Mouse (Mus musculus): ENCODE data around the gene Bpi.

The Bpi gene

DNA sequence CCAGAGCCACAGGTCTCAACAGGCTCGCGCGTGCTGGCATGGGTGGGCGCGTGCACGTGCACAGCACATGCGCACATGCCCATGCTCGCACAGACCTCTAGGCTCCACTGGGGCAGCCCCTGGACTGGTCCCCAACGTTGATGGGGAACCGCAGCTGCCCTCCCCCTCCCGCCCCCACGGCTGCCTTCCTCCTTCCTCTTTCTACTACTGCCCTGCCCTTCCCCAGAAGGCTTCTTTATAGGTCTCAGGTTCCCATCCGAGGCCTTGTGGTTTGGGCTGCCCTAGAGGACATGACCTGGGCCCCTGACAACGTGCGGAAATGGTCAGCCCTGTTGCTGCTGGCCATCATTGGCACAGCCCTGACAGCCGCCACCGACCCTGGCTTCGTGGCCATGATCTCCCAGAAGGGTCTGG lies at the start of gene Bpi:
Gene Bpi, plus strand, starts transcription at position 90 of the 414 bp plus-strand sequence.
- no peak for DNase-seq (ENCODE audit: low spot score)

DNA sequence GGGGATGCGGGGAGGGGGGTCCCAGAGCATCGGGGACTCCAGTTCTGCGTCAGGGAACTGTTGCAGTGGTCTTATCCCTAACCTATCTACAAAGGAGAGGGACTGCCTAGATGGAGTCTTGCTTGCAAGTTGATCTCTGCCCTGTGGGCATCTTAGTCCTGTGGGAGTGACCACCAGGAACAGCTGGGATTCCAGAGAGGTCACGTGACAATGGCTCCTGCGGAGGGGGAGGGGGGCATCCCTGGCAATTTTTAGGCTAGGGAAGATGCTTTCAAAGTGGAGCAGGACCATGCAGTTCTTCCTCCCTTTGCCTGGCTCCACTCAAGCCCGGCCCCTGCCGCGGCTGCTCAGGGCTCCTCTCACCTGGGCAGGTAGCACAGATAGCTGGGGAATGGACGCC lies 48.1 kb upstream of the Bpi start:
- DNase-seq (ENCODE audit: low spot score), result no peak

DNA sequence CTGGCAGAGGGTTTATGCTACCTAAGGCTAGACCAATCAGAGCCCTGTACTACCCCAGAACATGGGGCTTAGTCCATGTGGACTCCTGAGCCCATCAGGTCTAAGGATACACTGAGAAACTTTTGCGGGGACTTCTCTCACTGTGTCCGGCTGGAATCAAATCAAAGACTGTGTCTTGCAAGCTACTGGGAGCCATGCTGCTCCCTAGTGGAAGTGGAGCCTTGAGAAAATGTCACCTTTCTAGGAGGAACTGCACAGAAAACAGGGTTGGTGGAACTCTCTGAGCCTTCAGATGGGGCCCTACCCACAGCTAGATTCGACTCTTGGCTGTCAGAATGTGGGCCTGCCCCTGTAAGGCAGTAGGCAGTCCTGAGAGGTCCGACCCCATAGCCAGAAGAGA lies 47.4 kb upstream of the Bpi start:
- no peak for DNase-seq (ENCODE audit: low spot score)

GRCm38 (mm10) chr2:158210958-158211357 lies 46.9 kb upstream of the Bpi start:
- no peak for DNase-seq (ENCODE audit: low spot score)

DNA sequence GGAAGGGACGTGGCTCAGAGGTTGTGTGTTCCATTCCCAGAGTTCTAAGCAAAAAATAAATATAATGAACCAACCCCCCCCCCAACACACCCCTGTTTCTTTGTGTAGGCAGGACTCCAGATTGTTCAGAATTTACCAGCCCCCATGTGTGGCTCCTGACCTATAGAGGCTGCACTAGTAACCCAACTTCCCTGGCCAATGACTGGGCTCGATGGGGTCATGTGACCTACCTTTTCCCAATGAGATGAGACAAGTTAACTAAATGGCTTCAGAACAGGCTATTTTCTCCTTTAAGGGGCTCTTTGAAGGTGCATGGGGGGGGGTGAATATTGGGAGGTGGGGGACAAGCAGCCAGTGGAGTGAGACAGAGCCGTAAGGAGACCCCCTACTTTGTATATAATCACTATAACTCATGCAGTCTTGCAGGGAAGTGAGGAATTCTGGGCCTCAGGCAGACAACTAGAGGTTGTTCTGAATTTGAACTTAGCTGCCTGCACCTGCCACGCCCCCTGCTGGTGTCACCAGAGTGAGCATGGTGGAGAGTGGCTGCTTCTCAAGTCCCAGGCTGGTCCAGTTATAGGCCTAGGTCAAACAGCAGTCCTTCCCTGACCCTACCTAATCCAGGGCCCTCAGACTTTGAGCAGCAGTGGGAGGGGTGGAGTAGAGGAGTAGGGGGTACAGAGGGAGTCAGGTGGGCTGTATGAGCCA lies 46.0 kb upstream of the Bpi start:
- DNase-seq (ENCODE audit: low spot score), result no peak

DNA sequence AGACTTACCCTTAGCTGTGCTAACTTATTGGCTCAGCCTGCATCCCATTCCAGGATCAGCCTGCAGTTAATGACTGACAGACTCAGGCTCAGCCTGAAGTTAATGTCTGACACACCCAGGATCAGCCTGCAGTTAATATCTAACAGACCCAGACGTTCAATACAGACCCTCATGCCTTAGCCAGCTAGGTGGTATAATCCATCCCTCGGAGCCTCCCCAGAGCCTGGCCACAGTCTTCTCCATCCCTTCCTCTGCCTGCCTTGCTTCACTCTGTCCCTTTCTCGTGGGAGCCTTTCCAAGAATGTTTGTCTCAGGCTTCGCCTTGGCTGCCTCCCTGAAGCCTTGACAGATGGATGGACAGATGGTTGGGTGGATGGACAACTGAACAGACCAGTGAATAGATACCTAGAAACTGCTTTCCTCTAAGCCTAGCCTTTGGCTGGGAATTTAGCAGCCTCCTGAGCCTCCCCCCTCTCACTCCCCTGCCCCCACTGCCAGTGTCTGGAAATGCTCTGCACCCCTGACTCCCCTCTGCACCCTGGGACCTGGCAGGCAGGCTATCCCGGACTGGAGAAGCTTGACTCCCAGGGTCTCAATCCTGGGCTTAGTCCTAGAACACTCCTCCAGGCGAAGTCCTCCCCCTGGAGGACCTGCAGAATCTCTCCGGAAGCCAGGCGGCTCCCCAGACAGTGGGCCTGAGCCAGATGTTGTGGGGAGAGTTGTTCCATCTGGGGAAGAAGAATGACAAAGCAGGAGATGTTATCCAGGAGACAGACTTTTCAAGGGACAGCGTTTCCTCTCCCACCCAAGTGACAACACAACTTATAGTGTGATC lies 42.4 kb upstream of the Bpi start:
- DNase-seq (ENCODE audit: low spot score), result no peak

- DNase-seq (ENCODE audit: low spot score), result no peak
Measured at GRCm38 (mm10) chr2:158216510-158216909, 41.4 kb upstream of the Bpi start.

DNA sequence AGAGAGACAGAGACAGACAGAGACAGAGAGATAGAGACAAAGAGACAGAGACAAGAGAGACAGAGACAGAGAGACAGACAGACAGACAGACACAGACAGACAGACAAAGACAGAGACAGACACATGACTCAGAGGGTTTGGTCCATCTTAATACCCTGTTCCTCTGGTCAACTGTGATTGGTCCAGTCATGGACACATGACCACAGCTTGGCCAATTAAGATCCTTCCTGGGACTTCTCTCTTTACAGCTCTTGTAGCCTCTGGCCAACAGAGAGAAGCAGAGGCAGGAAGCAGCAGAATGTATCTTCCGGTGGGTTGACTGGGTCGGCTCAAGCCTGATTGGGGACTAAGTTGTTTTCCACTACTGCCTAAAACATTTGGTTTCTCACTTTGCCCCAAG lies 38.3 kb upstream of the Bpi start:
- DNase-seq (ENCODE audit: low spot score), result no peak

DNA sequence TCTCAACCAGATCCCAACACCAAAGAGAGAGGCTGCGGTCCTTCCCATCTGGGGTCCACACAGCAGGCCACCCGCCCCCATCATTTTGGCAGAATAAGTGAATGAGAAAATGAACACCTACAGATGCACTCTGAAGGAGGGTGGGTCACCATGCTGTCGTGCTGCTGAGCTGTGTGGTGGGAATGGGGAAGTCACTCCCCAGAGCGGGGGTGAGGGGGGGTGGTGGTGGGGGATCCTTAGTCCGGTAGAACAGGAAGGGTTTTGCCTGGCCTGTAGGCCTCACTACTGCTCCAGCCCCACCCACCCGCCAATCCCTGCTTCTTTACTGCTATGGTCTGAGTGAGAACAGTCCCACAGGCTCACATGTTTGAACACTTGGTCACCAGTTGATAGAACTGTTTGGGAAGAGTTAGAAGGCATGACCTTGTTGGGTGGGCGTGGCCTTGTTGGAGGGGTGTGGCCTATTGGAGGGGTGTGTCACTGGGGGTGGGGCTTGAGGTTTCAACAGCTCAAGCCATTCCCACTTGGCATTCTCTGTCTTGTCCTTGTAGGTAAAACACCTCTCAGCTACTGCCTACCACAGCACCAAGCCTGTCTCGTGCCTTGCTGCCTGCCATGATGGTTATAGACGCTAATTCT lies 36.3 kb upstream of the Bpi start:
- DNase-seq (ENCODE audit: low spot score), result no peak

DNA sequence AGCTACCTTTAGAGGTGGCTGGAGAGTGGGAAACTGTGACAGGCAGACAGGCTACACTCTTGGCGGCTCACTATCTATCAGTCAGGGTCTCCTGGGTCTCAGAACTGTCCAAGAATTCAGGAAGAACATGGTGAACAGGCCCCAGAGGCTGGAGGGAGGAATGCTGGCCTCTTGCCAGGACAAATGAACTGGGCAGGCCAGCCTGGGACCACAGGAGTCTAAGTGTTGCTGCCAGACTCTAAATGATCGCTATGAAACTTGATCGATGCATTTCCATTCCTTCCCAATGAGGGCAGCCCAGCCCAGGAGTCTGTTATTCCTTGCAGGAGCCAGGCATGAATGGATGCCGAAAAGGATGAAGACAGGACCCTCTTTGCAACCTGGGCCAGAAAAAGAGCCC lies 35.2 kb upstream of the Bpi start:
- no peak for DNase-seq (ENCODE audit: low spot score)

GRCm38 (mm10) chr2:158223497-158223896 lies 34.4 kb upstream of the Bpi start:
- no peak for DNase-seq (ENCODE audit: low spot score)

DNA sequence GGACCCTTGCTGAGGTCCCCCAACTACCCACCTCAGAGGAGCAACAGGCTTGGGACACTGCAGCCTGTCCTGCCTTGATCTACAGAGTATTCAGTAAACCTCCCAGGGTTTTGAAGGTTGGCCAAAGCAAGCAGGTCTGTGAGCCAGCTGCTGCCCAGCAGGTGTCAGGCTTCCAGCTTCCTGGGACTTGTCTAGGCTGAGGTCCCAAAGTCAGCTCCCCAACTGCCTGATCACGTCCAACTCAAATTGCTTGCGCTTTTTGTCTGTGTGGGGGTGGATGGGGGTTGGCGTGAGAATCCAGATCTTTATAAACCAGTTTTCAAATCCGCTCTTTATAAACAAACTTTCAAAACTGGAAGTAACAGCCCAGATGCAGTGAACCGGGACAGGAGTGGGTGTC lies 32.6 kb upstream of the Bpi start:
- DNase-seq (ENCODE audit: low spot score), result peak; percentile 38

DNA sequence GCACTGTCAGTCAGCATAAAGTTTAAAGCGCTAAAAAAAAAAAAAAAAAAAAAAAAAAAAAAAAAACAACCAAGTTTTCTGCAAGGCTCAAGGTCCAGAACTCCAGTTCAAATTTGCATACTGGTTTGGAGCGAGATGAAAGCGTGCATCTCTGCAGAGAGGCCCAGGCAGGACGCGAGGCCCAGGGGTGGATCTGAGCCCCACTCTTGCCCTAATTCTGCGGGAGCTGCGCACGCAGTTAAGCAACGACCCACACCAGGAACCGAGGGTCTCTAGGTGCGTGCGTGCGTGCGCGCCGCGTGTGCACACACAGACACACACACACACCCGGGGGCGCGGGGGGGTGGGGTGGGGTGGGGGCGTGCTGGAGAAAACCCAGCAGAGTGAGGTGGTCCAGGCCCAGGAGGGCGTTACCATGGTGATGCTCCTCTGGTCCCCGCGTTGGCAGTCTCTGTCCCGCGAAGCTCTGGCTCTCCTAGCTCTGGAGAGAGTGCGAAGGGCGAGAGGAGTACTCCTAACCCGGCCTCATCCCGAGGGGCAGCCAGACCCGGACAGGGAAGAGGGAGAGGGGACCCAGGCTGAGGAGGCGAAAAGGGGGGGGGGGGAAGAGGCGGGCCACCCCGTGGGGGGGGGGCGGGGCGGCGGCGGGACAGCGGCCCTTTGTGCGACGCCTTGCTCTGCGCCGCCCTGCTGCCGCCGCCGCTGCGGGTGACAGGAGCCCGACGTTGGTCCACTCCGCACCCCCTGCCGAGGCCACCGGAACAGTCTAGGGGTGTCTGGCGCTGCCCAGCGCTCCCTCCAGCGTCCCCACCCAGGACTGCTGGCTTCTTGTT lies 29.0 kb upstream of the Bpi start, which contains the start of gene D630003M21Rik:
Gene D630003M21Rik, minus strand, starts transcription at position 553 of the 833 bp plus-strand sequence.
- no peak for DNase-seq (ENCODE audit: low spot score)

- DNase-seq (ENCODE audit: low spot score), result no peak
Measured at GRCm38 (mm10) chr2:158229503-158229892, 28.4 kb upstream of the Bpi start.

DNA sequence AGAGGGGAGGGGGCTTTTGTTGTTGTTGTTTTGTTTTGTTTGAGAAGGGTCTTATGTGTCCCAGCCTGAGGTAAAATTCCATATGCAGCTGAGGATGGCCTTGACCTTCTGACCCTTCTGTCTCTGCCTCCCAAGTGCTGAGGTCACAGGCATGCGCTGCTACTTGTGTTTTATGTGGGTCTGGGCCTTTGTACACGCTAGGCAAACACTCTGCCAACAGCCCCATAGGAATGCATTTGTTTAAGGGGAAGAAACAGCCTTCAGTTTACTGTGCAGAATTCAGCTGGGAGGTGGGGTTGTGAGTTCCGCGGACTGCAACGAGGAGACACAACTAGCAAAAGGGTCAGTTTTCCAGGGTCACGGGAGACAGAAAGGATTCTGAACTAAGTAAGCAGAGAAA lies 27.3 kb upstream of the Bpi start:
- no peak for DNase-seq (ENCODE audit: low spot score)

GRCm38 (mm10) chr2:158231071-158231470 lies 26.8 kb upstream of the Bpi start:
- DNase-seq (ENCODE audit: low spot score), result no peak

- DNase-seq (ENCODE audit: low spot score), result no peak
Measured at GRCm38 (mm10) chr2:158232414-158232813, 25.5 kb upstream of the Bpi start.

DNA sequence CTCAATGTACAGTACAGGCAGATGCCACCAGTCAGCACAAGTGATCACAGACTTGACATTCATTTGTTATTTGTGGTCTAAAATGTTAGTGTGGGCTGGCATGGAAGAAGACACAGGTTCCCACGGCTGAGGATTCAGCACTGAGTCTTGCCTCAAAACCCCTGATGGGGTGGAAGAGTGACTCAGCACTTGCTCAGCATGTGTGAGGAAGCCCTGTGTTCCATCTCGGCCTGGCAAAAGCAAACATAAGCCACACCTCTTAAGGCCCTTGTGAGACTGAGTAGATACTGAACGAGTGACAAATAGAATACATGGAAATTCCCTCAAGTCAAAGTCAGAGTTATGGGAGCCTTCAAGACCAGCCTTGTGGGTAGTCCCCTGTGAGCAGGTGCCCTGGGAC lies 24.8 kb upstream of the Bpi start:
- DNase-seq (ENCODE audit: low spot score), result no peak

- no peak for DNase-seq (ENCODE audit: low spot score)
Measured at GRCm38 (mm10) chr2:158236698-158237097, 21.2 kb upstream of the Bpi start.

- DNase-seq (ENCODE audit: low spot score), result no peak
Measured at GRCm38 (mm10) chr2:158238101-158238500, 19.8 kb upstream of the Bpi start.

GRCm38 (mm10) chr2:158241126-158241738 lies 16.7 kb upstream of the Bpi start:
- DNase-seq (ENCODE audit: low spot score), result no peak

Measured in lung, postnatal 25 days (tissue).